Mouse (Mus musculus) cortical plate, adult 2 months (tissue): ENCODE measurements at regions not wholly inside any gene's neighbourhood (a gene's known extent, or its start where the extent isn't known, plus 50 kb on each side); places are given as distances from the start of the nearest gene placed in this dataset.

Experiments used
- CTCF ChIP-seq: fragments of 200-500 bp; IDR thresholded peaks from 2 replicates; pipeline ENCODE4 v1.5.1; 2011; ENCODE audit warnings: mild to moderate bottlenecking, control low read depth, low read length; ENCODE audit not compliant: insufficient read depth; ENCODE audit errors: extremely low read depth
- POLR2A ChIP-seq: fragments of 200-500 bp; IDR thresholded peaks from 2 replicates; pipeline ENCODE4 v1.6.1; 2011; ENCODE audit warnings: mild to moderate bottlenecking, low read length, control low read depth; ENCODE audit not compliant: insufficient read depth; ENCODE audit errors: extremely low read depth

DNA sequence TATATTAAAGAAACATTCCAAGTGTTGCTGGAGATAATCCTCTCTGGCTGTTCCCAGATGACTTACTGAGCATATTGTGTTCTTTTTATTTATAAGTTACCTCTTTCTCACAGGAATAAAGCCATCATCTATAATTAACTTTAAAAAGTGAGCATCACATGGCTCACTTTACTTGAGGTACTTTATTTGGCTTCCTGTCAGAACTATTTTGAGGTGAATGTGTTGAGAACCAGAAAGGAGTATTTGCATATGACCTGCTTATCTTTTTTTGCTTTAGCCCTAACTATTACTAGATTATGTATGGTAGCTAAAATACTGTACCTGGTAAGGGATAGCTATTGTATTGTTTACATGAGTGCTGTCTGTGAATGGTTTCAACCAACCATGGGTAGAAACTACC lies 238.1 kb downstream of the Gm21750 start:
- no peak for TF ChIP-seq POLR2A
- TF ChIP-seq CTCF, result no peak
